Mouse (Mus musculus) hindbrain, postnatal 0 days (tissue): Measurements from ENCODE around the gene Vmn2r88. TPM values are rescaled to one million over a fixed set of nuclear protein-coding genes. Genes with fewer than 3 reads are reported as not detected.
A peak's percentile ranks its signal among the peaks of the same experiment; 100 is the strongest.

ENCODE experiments used
- ATAC-seq: fragments of 200-750 bp; cut with Nextera tagmentation; 2 replicates; pipeline ENCODE4 v1.8.0; 2017; ENCODE audit warnings: mild to moderate bottlenecking, moderate TSS enrichment, moderate library complexity
- DNase-seq: peaks from one replicate; pipeline ENCODE4 v3.0.0-alpha.2; 2015; ENCODE audit warnings: low spot score
- H3K27ac ChIP-seq: fragments of 300-500 bp; sonication (generic); 2 replicates; pipeline ENCODE4 v1.5.1; 2014; ENCODE audit warnings: mild to moderate bottlenecking
- H3K27me3 ChIP-seq: fragments of 300-500 bp; sonication (generic); 2 replicates; pipeline ENCODE4 v1.6.1; 2014; ENCODE audit warnings: low read length, mixed read lengths; ENCODE audit not compliant: insufficient read depth
- H3K36me3 ChIP-seq: fragments of 300-500 bp; sonication (generic); 2 replicates; pipeline ENCODE4 v1.6.1; 2014; ENCODE audit warnings: low read length, mixed read lengths; ENCODE audit not compliant: insufficient read depth
- H3K4me1 ChIP-seq: fragments of 300-500 bp; sonication (generic); 2 replicates; pipeline ENCODE4 v1.6.1; 2014; ENCODE audit warnings: antibody characterized with exemption, low read length, mixed read lengths; ENCODE audit not compliant: insufficient read depth
- H3K4me2 ChIP-seq: fragments of 300-500 bp; sonication (generic); 2 replicates; pipeline ENCODE4 v1.6.1; 2014; ENCODE audit warnings: low read depth, mild to moderate bottlenecking, low read length, moderate library complexity, mixed read lengths
- H3K4me3 ChIP-seq: fragments of 300-500 bp; sonication (generic); 2 replicates; pipeline ENCODE4 v1.5.1; 2014; ENCODE audit warnings: low read length
- H3K9ac ChIP-seq: fragments of 300-500 bp; sonication (generic); replicated peaks from 2 replicates; pipeline ENCODE4 v1.6.1; 2014; ENCODE audit warnings: mild to moderate bottlenecking, low read length, moderate library complexity, mixed read lengths
- H3K9me3 ChIP-seq: fragments of 300-500 bp; sonication (generic); 2 replicates; pipeline ENCODE4 v1.6.1; 2016; ENCODE audit warnings: low read length, mixed read lengths
- CTCF ChIP-seq: IDR thresholded peaks from 2 replicates; pipeline ENCODE4 v1.5.1; 2016; ENCODE audit warnings: antibody characterized with exemption, control low read depth, low read depth
- WGBS: fragments of 180-500 bp; shearing (Covaris S2); extraction: QIAGEN DNeasy Blood & Tissue Kit; methylation state at CpG from one replicate; pipeline ENCODE4 v1.1.7; 2014; 5-methylcytosine and 5-hydroxymethylcytosine counted together
- polyA plus RNA-seq: library from polyadenylated mRNA; unstranded; fragments of >200 nt; fragmentation: Nextera tagmentation; extraction: Ambion mirVana; gene quantifications from 2 replicates; pipeline ENCODE4 v1.2.1, GENCODE M21; 2015
- total RNA-seq: library from RNA; depleted of rRNA; stranded (reverse); fragments of >200 nt; gene quantifications from 2 replicates; pipeline ENCODE4 v1.2.3, GENCODE M21; 2014; rRNA removed

Gene Vmn2r88
- not detected in 2 replicates for total RNA-seq
- polyA plus RNA-seq: not detected in 2 replicates

DNA sequence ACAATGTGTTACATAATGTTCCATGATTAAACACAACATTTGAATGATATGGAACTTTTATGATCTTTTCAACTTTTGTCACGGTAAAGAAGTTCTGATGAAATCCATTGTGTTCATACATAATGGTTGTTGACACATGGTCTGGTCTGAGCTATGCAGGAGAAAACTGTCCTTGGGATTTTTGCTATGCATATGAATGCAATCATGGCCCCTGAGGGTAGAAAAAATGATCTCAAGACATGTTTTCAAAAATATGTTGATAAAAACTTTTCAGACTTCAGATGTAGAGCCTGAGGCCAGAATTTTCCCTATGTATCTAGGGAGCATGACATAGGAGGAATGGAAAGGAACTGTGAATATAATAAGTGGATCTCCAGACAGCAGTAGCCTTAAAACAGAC is at the start of gene Vmn2r88:
Gene Vmn2r88 (plus strand): TSS at position 301 of the 400 bp plus-strand sequence.
- no peak for ATAC-seq
- Histone ChIP-seq H3K27me3 (no peaks in the 10 kb centered on the region), H3K9ac (no peak within 1 kb of the TSS), H3K36me3 (no peaks in the 10 kb centered on the region), H3K9me3 (no peaks in the 10 kb centered on the region), H3K4me3 (no peak within 1 kb of the TSS), H3K4me1 (no peaks in the 10 kb centered on the region), H3K27ac (no peak within 1 kb of the TSS), H3K4me2 (no peak within 1 kb of the TSS)
- TF ChIP-seq CTCF: no peak
- 77% methylated on average over 1 of the region's 1 CpGs for WGBS
- no peak for DNase-seq

DNA sequence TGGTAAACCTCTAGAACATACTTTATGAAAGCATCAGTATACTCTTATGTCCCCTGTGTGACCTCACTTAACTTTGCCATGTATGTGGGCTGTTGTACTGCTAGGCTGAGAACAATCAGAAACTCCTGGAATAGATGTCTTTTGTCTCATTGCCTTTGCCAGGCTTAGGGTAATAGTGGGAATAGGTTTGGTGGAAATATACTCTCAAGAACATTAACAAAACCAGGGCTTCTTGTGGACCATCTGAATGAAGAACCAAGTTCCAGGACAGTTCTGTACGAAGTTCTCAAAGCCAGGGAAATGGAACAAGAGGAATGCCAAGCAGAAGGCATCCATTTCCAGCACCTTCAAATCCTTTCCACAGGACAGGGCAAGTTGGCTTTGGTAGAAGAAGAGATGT is 49.2 kb upstream of the Vmn2r88 start, which contains the start of gene Gm7247:
Gene Gm7247 (plus strand): TSS at position 301 of the 400 bp plus-strand sequence.
- H3K27me3 ChIP-seq: no peaks in the 10 kb centered on the region
- H3K4me2 ChIP-seq: no peak within 1 kb of the TSS
- H3K9ac ChIP-seq: no peak within 1 kb of the TSS
- no peaks in the 10 kb centered on the region for H3K36me3 ChIP-seq
- DNase-seq (no peak), ATAC-seq (no peak)
- no peak for TF ChIP-seq CTCF
- WGBS: 91% methylated on average over 1 of the region's 1 CpGs
- H3K27ac ChIP-seq: no peak within 1 kb of the TSS
- H3K9me3 ChIP-seq: no peaks in the 10 kb centered on the region
- H3K4me3 ChIP-seq: no peak within 1 kb of the TSS
- H3K4me1 ChIP-seq: no peaks in the 10 kb centered on the region

DNA sequence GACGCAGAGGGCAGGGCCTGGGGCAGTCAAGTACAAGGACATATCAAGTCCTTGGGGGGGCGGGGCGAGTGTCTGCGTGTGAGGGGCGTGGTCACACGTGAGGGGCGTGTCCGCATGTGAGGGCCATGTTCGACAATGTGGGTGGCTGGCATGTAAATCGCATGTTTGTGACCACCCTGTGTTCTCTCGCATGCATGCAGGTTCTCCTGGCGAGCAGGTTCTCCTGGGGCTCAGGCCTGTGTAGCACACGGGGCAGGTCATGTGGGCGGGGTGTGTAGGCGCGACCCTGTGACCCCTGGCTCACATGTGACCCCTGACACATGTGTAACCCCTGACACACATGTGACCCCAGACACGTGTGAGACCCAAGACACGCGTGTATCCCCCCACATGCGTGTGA is 27.8 kb upstream of the Vmn2r88 start:
- ATAC-seq: 0 out of 2 replicates have a peak, but pooled peaks have one; percentile 31
- WGBS: 95% methylated on average over 20 of the region's 20 CpGs

DNA sequence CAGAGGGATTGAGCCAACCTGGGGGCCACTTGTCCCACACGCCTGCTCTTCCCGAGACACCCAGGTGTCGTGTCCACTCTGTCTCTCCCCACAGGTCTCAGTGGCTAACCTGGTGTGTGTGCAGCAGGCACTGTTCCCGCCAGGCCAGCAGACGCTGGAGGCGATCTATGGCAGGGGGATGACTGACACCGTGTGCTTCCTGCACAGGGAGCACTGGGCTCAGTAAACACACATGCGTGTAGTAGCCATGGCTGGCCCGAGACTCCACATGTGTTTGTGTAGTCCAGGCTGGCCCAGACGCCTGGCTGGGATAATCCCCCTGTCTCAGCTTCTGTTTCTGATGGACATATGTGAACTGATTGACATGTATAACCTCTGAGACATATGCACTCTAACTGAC is 26.3 kb upstream of the Vmn2r88 start:
- Histone ChIP-seq H3K36me3 (no peaks in the 10 kb centered on the region), H3K4me1 (no peaks in the 10 kb centered on the region), H3K9me3 (no peaks in the 10 kb centered on the region; the same call in 1 of the 2 replicates), H3K9ac (no peak overlapping the region), H3K27me3 (no peaks in the 10 kb centered on the region), H3K27ac (no peak overlapping the region), H3K4me2 (no peak overlapping the region), H3K4me3 (no peak overlapping the region)
- ATAC-seq: peak; percentile 33; the same call in 1 of the 2 replicates
- DNase-seq: no peak
- 98% methylated on average over 10 of the region's 10 CpGs for WGBS
- TF ChIP-seq CTCF: no peak

More for the DNA sequence above, 27.8 kb upstream of the Vmn2r88 start:
- no peaks in the 10 kb centered on the region for H3K4me1 ChIP-seq
- no peaks in the 10 kb centered on the region for H3K27me3 ChIP-seq
- no peak overlapping the region for H3K4me3 ChIP-seq
- no peaks in the 10 kb centered on the region for H3K36me3 ChIP-seq
- TF ChIP-seq CTCF: no peak
- H3K9ac ChIP-seq: no peak overlapping the region
- no peaks in the 10 kb centered on the region for H3K9me3 ChIP-seq
- H3K27ac ChIP-seq: no peak overlapping the region
- no peak overlapping the region for H3K4me2 ChIP-seq
- no peak for DNase-seq

DNA sequence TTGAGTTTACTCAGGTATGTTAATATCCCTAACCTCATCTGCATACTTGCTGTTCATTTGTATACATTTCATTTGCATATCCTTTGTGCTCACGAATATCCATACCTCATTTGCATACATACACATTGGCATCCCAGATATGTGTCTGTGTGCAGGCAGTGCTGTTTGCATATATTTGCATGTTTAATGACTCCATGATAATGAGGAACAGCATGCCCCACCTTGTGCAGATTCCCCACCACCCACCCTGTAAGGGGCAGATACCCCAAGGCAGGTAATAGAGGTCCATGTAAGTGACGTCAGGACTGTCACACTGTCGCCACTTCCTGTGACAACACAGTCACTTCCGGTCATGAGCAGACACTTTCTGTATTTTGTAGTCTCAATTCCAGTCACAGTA is 24.9 kb upstream of the Vmn2r88 start:
- H3K4me3 ChIP-seq: no peak overlapping the region
- DNase-seq: peak; percentile 10
- peak; percentile 77 for ATAC-seq

DNA sequence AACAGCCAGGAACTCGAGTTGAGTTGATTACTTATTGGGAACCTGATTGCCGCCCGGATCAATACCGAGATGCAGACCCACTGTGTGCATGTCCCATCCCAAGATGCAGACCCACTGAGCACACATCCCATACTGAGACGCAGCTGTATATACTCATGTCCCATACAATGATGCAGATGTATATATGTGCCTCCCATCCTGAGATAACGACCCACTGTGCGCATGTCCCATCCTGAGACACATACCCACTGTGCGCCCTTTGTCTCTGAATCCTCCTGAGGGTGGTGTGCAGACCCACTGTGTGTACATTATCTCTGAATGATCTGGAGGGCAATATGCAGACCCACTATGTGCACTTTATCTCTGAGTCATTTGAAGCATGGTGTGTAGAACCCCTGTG is 22.9 kb upstream of the Vmn2r88 start:
- no peak for DNase-seq
- TF ChIP-seq CTCF: no peak
- no peak overlapping the region for H3K4me3 ChIP-seq
- H3K9ac ChIP-seq: no peak overlapping the region
- H3K4me1 ChIP-seq: no peaks in the 10 kb centered on the region
- no peaks in the 10 kb centered on the region; the same call in 1 of the 2 replicates for H3K9me3 ChIP-seq
- no peak for ATAC-seq
- no peak overlapping the region for H3K4me2 ChIP-seq
- 95% methylated on average over 8 of the region's 8 CpGs for WGBS
- no peak overlapping the region for H3K27ac ChIP-seq
- H3K27me3 ChIP-seq: no peaks in the 10 kb centered on the region
- H3K36me3 ChIP-seq: no peaks in the 10 kb centered on the region

More for the DNA sequence above, 24.9 kb upstream of the Vmn2r88 start:
- Histone ChIP-seq H3K27ac (no peak overlapping the region), H3K4me2 (no peak overlapping the region), H3K36me3 (no peaks in the 10 kb centered on the region), H3K9me3 (no peaks in the 10 kb centered on the region; the same call in 1 of the 2 replicates), H3K4me1 (no peaks in the 10 kb centered on the region), H3K9ac (no peak overlapping the region), H3K27me3 (no peaks in the 10 kb centered on the region)
- WGBS: 54% methylated on average over 4 of the region's 4 CpGs
- TF ChIP-seq CTCF: no peak

DNA sequence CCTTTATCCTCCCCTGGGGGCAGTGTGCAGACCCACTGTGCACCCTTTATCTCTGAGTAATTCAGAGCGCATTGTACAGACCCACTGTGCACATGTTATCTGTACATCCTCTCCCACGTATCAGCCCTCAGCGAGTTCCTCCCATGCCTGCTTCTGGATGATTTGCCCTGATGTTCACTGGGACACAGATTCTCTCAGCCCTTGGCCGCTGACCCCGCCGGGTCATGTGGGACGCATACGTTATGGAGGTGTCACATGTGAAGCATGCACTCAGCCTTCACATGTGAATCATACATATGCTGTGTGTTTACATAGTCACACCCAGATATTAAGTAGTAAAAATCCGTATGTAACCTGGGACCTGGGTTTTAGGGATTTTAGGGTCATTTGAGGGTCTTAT is 22.4 kb upstream of the Vmn2r88 start:
- DNase-seq (no peak), ATAC-seq (no peak; the same call in 1 of the 2 replicates)
- no peak overlapping the region for H3K4me3 ChIP-seq
- no peaks in the 10 kb centered on the region for H3K4me1 ChIP-seq
- H3K27ac ChIP-seq: no peak overlapping the region
- H3K36me3 ChIP-seq: no peaks in the 10 kb centered on the region
- no peak overlapping the region for H3K4me2 ChIP-seq
- TF ChIP-seq CTCF: no peak
- H3K9me3 ChIP-seq: no peaks in the 10 kb centered on the region; the same call in 1 of the 2 replicates
- WGBS: 96% methylated on average over 9 of the region's 9 CpGs
- H3K9ac ChIP-seq: no peak overlapping the region
- no peaks in the 10 kb centered on the region for H3K27me3 ChIP-seq
